Mouse (Mus musculus) CH12.LX (cell line): ENCODE results near the gene Il5.

ENCODE experiments used
- CHD2 ChIP-seq: IDR thresholded peaks from 2 replicates; pipeline ENCODE4 v1.6.1; 2011; ENCODE audit warnings: low read length, improper control_type of control experiment
- EP300 ChIP-seq: IDR thresholded peaks from 2 replicates; pipeline ENCODE4 v1.6.1; 2011; ENCODE audit warnings: low read length, improper control_type of control experiment
- JUND ChIP-seq: conservative IDR thresholded peaks from 2 replicates; pipeline ENCODE4 v1.6.1; 2011; ENCODE audit warnings: low read depth, low read length, improper control_type of control experiment
- MAZ ChIP-seq: IDR thresholded peaks from 2 replicates; pipeline ENCODE4 v1.6.1; 2012; ENCODE audit warnings: low read depth, mild to moderate bottlenecking, inconsistent platforms, low read length, improper control_type of control experiment, moderate library complexity
- MYC ChIP-seq: IDR thresholded peaks from 2 replicates; pipeline ENCODE4 v1.6.1; 2011; ENCODE audit warnings: low read depth, mild to moderate bottlenecking, improper control_type of control experiment, low read length
- POLR2A ChIP-seq: IDR thresholded peaks from 2 replicates; pipeline ENCODE4 v1.6.1; 2011; ENCODE audit warnings: low read depth, mild to moderate bottlenecking, improper control_type of control experiment, low read length
- POLR2AphosphoS2 ChIP-seq: IDR thresholded peaks from 2 replicates; pipeline ENCODE4 v1.6.1; 2011; ENCODE audit warnings: low read depth, low read length, improper control_type of control experiment
- RAD21 ChIP-seq: IDR thresholded peaks from 2 replicates; pipeline ENCODE4 v1.6.1; 2011; ENCODE audit warnings: low read depth, mild to moderate bottlenecking, low read length, improper control_type of control experiment, moderate library complexity

- TF ChIP-seq RAD21, result no peak
- TF ChIP-seq POLR2A, result no peak
- TF ChIP-seq MAZ, result no peak
- TF ChIP-seq MYC, result no peak
- no peak for TF ChIP-seq JUND
- no peak for TF ChIP-seq EP300
- TF ChIP-seq CHD2, result no peak
- TF ChIP-seq POLR2AphosphoS2, result no peak
These were observed 37.0 kb downstream of the Il5 start for GRCm38 (mm10) chr11:53757612-53758011.
